Mouse (Mus musculus): ENCODE results near the gene Fpgs. TPM values are rescaled to one million over a fixed set of nuclear protein-coding genes. Genes with fewer than 3 reads are reported as not detected.

Gene Fpgs
- polyA plus RNA-seq, 2 experiments, result 30.7 to 75.7 TPM

GRCm38 (mm10) chr2:32749082-32749481, 45.1 kb upstream of the Fpgs start:
- no peak overlapping the region for H3K27ac ChIP-seq (replicated peaks; ENCODE audit: low read depth, low read length)
- no peak for TF ChIP-seq POLR2A (IDR thresholded peaks at IDR 0.05; ENCODE audit: borderline replicate concordance, extremely low read depth, insufficient read depth, insufficient read length)
- H3K4me1 ChIP-seq (ENCODE audit: control insufficient read depth, insufficient read depth, low read length), result peaks cover 9% of the 10 kb centered on the region
- no peaks in the 10 kb centered on the region for H3K9me3 ChIP-seq (ENCODE audit: control insufficient read depth, low read length)
- H3K4me2 ChIP-seq (replicated peaks; ENCODE audit: low read depth, low read length, severe bottlenecking), result no peak overlapping the region
- H3K4me3 ChIP-seq (replicated peaks; ENCODE audit: low read length), result no peak overlapping the region
- H3K27me3 ChIP-seq (ENCODE audit: control insufficient read depth, insufficient read depth, low read length), result no peaks in the 10 kb centered on the region
- no peak for ATAC-seq (ENCODE audit: low FRiP score, low read depth)
- H3K36me3 ChIP-seq (ENCODE audit: control insufficient read depth, insufficient read depth, low read length), result peaks cover 43% of the 10 kb centered on the region
- no peak overlapping the region for H3K9ac ChIP-seq (ENCODE audit: low read depth, low read length, severe bottlenecking)
- no peak for DNase-seq (ENCODE audit: low spot score)
- WGBS, result 90% methylated on average over 16 of the region's 16 CpGs

- H3K27me3 ChIP-seq (ENCODE audit: control insufficient read depth, insufficient read depth, low read length), result peaks cover 12% of the 10 kb centered on the region
Observed at GRCm38 (mm10) chr2:32744272-32744982, 40.5 kb upstream of the Fpgs start.

GRCm38 (mm10) chr2:32742173-32742531, 38.2 kb upstream of the Fpgs start:
- DNase-seq (ENCODE audit: low spot score), result no peak
- H3K27me3 ChIP-seq (ENCODE audit: control insufficient read depth, insufficient read depth, low read length), result peaks cover 12% of the 10 kb centered on the region
- no peak for TF ChIP-seq POLR2A (IDR thresholded peaks at IDR 0.05; ENCODE audit: borderline replicate concordance, extremely low read depth, insufficient read depth, insufficient read length)
- H3K9me3 ChIP-seq (ENCODE audit: control insufficient read depth, low read length), result no peaks in the 10 kb centered on the region
- H3K4me3 ChIP-seq (replicated peaks; ENCODE audit: low read length), result peak overlapping the region; percentile 46
- peak overlapping the region; percentile 52; the same call in 1 of the 2 replicates for H3K9ac ChIP-seq (ENCODE audit: low read depth, low read length, severe bottlenecking)
- peak overlapping the region; percentile 94 for H3K4me2 ChIP-seq (replicated peaks; ENCODE audit: low read depth, low read length, severe bottlenecking)
- H3K4me1 ChIP-seq (ENCODE audit: control insufficient read depth, insufficient read depth, low read length), result peaks cover 12% of the 10 kb centered on the region
- WGBS, result 3% methylated on average over 15 of the region's 18 CpGs
- peaks cover 17% of the 10 kb centered on the region; the same call in 1 of the 2 replicates for H3K36me3 ChIP-seq (ENCODE audit: control insufficient read depth, insufficient read depth, low read length)
- H3K27ac ChIP-seq (replicated peaks; ENCODE audit: low read depth, low read length), result no peak overlapping the region
- peak; percentile 62 for ATAC-seq (ENCODE audit: low FRiP score, low read depth)

More at GRCm38 (mm10) chr2:32744272-32744982, 40.5 kb upstream of the Fpgs start:
- Histone ChIP-seq H3K9me3 (ENCODE audit: control insufficient read depth, low read length) (no peaks in the 10 kb centered on the region), H3K4me1 (ENCODE audit: control insufficient read depth, insufficient read depth, low read length) (peaks cover 12% of the 10 kb centered on the region), H3K27ac (replicated peaks; ENCODE audit: low read depth, low read length) (no peak overlapping the region), H3K4me3 (replicated peaks; ENCODE audit: low read length) (no peak overlapping the region), H3K4me2 (replicated peaks; ENCODE audit: low read depth, low read length, severe bottlenecking) (no peak overlapping the region), H3K36me3 (ENCODE audit: control insufficient read depth, insufficient read depth, low read length) (peaks cover 30% of the 10 kb centered on the region; the same call in 1 of the 2 replicates), H3K9ac (ENCODE audit: low read depth, low read length, severe bottlenecking) (no peak overlapping the region)
- DNase-seq (ENCODE audit: low spot score) (no peak), ATAC-seq (ENCODE audit: low FRiP score, low read depth) (no peak)
- TF ChIP-seq POLR2A (IDR thresholded peaks at IDR 0.05; ENCODE audit: borderline replicate concordance, extremely low read depth, insufficient read depth, insufficient read length), result no peak
- WGBS, result 71% methylated on average over 15 of the region's 15 CpGs

GRCm38 (mm10) chr2:32741273-32742172, 37.6 kb upstream of the Fpgs start:
- DNase-seq (ENCODE audit: low spot score) (peak; percentile 51), ATAC-seq (ENCODE audit: low FRiP score, low read depth) (peak; percentile 68; the same call in 1 of the 2 replicates)
- Histone ChIP-seq H3K4me2 (replicated peaks; ENCODE audit: low read depth, low read length, severe bottlenecking) (peak overlapping the region; percentile 94), H3K36me3 (ENCODE audit: control insufficient read depth, insufficient read depth, low read length) (peaks cover 12% of the 10 kb centered on the region; the same call in 1 of the 2 replicates), H3K27ac (replicated peaks; ENCODE audit: low read depth, low read length) (no peak overlapping the region), H3K27me3 (ENCODE audit: control insufficient read depth, insufficient read depth, low read length) (peaks cover 12% of the 10 kb centered on the region), H3K4me3 (replicated peaks; ENCODE audit: low read length) (peak overlapping the region; percentile 46), H3K9me3 (ENCODE audit: control insufficient read depth, low read length) (no peaks in the 10 kb centered on the region), H3K9ac (ENCODE audit: low read depth, low read length, severe bottlenecking) (peak overlapping the region; percentile 52), H3K4me1 (ENCODE audit: control insufficient read depth, insufficient read depth, low read length) (peaks cover 12% of the 10 kb centered on the region)
- 4% methylated on average over 35 of the region's 58 CpGs for WGBS
- TF ChIP-seq POLR2A (IDR thresholded peaks at IDR 0.05; ENCODE audit: borderline replicate concordance, extremely low read depth, insufficient read depth, insufficient read length), result no peak

GRCm38 (mm10) chr2:32740916-32741272, 36.9 kb upstream of the Fpgs start, which contains the start of gene 6330409D20Rik:
6330409D20Rik (minus strand) TSS chr2:32741016.
- Histone ChIP-seq H3K27ac (replicated peaks; ENCODE audit: low read depth, low read length) (no peak within 1 kb of the TSS), H3K9ac (ENCODE audit: low read depth, low read length, severe bottlenecking) (peak within 1 kb of the TSS; percentile 52), H3K9me3 (ENCODE audit: control insufficient read depth, low read length) (no peaks in the 10 kb centered on the region), H3K4me1 (ENCODE audit: control insufficient read depth, insufficient read depth, low read length) (peaks cover 12% of the 10 kb centered on the region), H3K4me2 (replicated peaks; ENCODE audit: low read depth, low read length, severe bottlenecking) (peak within 1 kb of the TSS; percentile 94), H3K4me3 (replicated peaks; ENCODE audit: low read length) (peak within 1 kb of the TSS; percentile 46), H3K27me3 (ENCODE audit: control insufficient read depth, insufficient read depth, low read length) (peaks cover 12% of the 10 kb centered on the region), H3K36me3 (ENCODE audit: control insufficient read depth, insufficient read depth, low read length) (peaks cover 10% of the 10 kb centered on the region; the same call in 1 of the 2 replicates)
- ATAC-seq (ENCODE audit: low FRiP score, low read depth), result no peak
- no peak for TF ChIP-seq POLR2A (IDR thresholded peaks at IDR 0.05; ENCODE audit: borderline replicate concordance, extremely low read depth, insufficient read depth, insufficient read length)
- no peak for DNase-seq (ENCODE audit: low spot score)
- WGBS, result 9% methylated on average over 11 of the region's 11 CpGs
